Mouse (Mus musculus) MEL (cell line): Measurements from ENCODE around the gene Hgf. TPM values are rescaled to one million over a fixed set of nuclear protein-coding genes. Genes with fewer than 3 reads are reported as not detected.

Experiments
- DNase-seq: peaks from one replicate; pipeline ENCODE4 v3.0.0; 2011; ENCODE audit warnings: low read depth, low spot score
- H3K27ac ChIP-seq: 2 replicates; pipeline ENCODE4 v1.5.1; 2012; ENCODE audit warnings: low read depth, mild to moderate bottlenecking, control low read depth, low read length, moderate library complexity; ENCODE audit not compliant: control insufficient read depth
- H3K27me3 ChIP-seq, 2 experiments: fragments of 150-350 bp in 1 of 2; sonication (generic) in 1 of 2; 2 replicates each; pipeline ENCODE4 v1.6.1; 2012; ENCODE audit warnings: low read length in 2 of 2, mild to moderate bottlenecking in 2 of 2, improper control_type of control experiment in 1 of 2, moderate library complexity in 1 of 2; ENCODE audit not compliant: insufficient read depth in 2 of 2, control insufficient read depth in 1 of 2
- H3K36me3 ChIP-seq, 2 experiments: 2 replicates each; pipeline ENCODE4 v1.6.1; 2012 to 2014; ENCODE audit warnings: low read length in 2 of 2, improper control_type of control experiment in 1 of 2, inconsistent platforms in 1 of 2, mild to moderate bottlenecking in 1 of 2; ENCODE audit not compliant: insufficient read depth in 2 of 2, control insufficient read depth in 1 of 2
- H3K4me1 ChIP-seq, 2 experiments: fragments of 150-350 bp in 1 of 2; sonication (generic) in 1 of 2; 2 replicates each; pipeline ENCODE4 v1.6.1; 2012; ENCODE audit warnings: low read length in 2 of 2, improper control_type of control experiment in 1 of 2, mild to moderate bottlenecking in 1 of 2; ENCODE audit not compliant: insufficient read depth in 2 of 2, control insufficient read depth in 1 of 2
- H3K4me3 ChIP-seq, 2 experiments: fragments of 150-350 bp in 1 of 2; sonication (generic) in 1 of 2; 2 replicates each; pipeline ENCODE4 v1.5.1; 2012; ENCODE audit warnings: low read depth in 2 of 2, low read length in 2 of 2, mild to moderate bottlenecking in 2 of 2, moderate library complexity in 2 of 2, control low read depth in 1 of 2, improper control_type of control experiment in 1 of 2; ENCODE audit not compliant: control insufficient read depth in 1 of 2, insufficient read depth in 1 of 2
- H3K79me2 ChIP-seq: 2 replicates; pipeline ENCODE4 v1.6.1; 2012; ENCODE audit warnings: mild to moderate bottlenecking, low read length, moderate library complexity; ENCODE audit not compliant: control insufficient read depth, poor library complexity, insufficient read depth
- H3K9ac ChIP-seq: 2 replicates; pipeline ENCODE4 v1.6.1; 2012; ENCODE audit warnings: low read depth, mild to moderate bottlenecking, control low read depth, low read length, moderate library complexity; ENCODE audit not compliant: control insufficient read depth, poor library complexity, severe bottlenecking
- H3K9me3 ChIP-seq: fragments of 150-350 bp; sonication (generic); replicated peaks from 2 replicates; pipeline ENCODE4 v1.6.1; 2012; ENCODE audit warnings: mild to moderate bottlenecking, low read length, improper control_type of control experiment, moderate library complexity; ENCODE audit not compliant: insufficient read depth
- BHLHE40 ChIP-seq: IDR thresholded peaks from 2 replicates; pipeline ENCODE4 v1.6.1; 2012; ENCODE audit warnings: low read depth, mild to moderate bottlenecking, inconsistent platforms, low read length, improper control_type of control experiment, borderline replicate concordance
- E2F4 ChIP-seq: IDR thresholded peaks from 2 replicates; pipeline ENCODE4 v1.6.1; 2011; ENCODE audit warnings: low read depth, low read length, improper control_type of control experiment, borderline replicate concordance
- GABPA ChIP-seq: IDR thresholded peaks from 2 replicates; pipeline ENCODE4 v1.6.1; 2012; ENCODE audit warnings: low read depth, mild to moderate bottlenecking, inconsistent platforms, low read length, improper control_type of control experiment, moderate library complexity
- HCFC1 ChIP-seq: IDR thresholded peaks from 2 replicates; pipeline ENCODE4 v1.6.1; 2012; ENCODE audit warnings: low read depth, mild to moderate bottlenecking, inconsistent platforms, low read length, improper control_type of control experiment, moderate library complexity
- JUND ChIP-seq: IDR thresholded peaks from 2 replicates; pipeline ENCODE4 v1.6.1; 2011; ENCODE audit warnings: low read depth, mild to moderate bottlenecking, improper control_type of control experiment, low read length
- MAZ ChIP-seq: IDR thresholded peaks from 2 replicates; pipeline ENCODE4 v1.6.1; 2012; ENCODE audit warnings: low read depth, mild to moderate bottlenecking, inconsistent platforms, low read length, improper control_type of control experiment
- MEF2A ChIP-seq: IDR thresholded peaks from 2 replicates; pipeline ENCODE4 v1.6.1; 2014; ENCODE audit warnings: low read depth, mild to moderate bottlenecking, inconsistent platforms, low read length, improper control_type of control experiment; ENCODE audit not compliant: poor library complexity, insufficient replicate concordance, severe bottlenecking; ENCODE audit errors: extremely low read depth
- MXI1 ChIP-seq: IDR thresholded peaks from 2 replicates; pipeline ENCODE4 v1.6.1; 2011; ENCODE audit warnings: mild to moderate bottlenecking, low read depth, low read length, improper control_type of control experiment
- NRF1 ChIP-seq: IDR thresholded peaks from 2 replicates; pipeline ENCODE4 v1.6.1; 2014; ENCODE audit warnings: low read depth, mild to moderate bottlenecking, inconsistent platforms, low read length, improper control_type of control experiment, moderate library complexity; ENCODE audit not compliant: poor library complexity, insufficient read depth, severe bottlenecking
- POLR2AphosphoS5 ChIP-seq: IDR thresholded peaks from 2 replicates; pipeline ENCODE4 v1.6.1; 2012; ENCODE audit warnings: low read depth, borderline replicate concordance, mild to moderate bottlenecking, inconsistent platforms, low read length, moderate library complexity, mixed read lengths
- RAD21 ChIP-seq: IDR thresholded peaks from 2 replicates; pipeline ENCODE4 v1.6.1; 2011; ENCODE audit warnings: mild to moderate bottlenecking, low read depth, low read length, improper control_type of control experiment
- SMC3 ChIP-seq: IDR thresholded peaks from 2 replicates; pipeline ENCODE4 v1.6.1; 2011; ENCODE audit warnings: low read depth, low read length, improper control_type of control experiment
- TAL1 ChIP-seq: IDR thresholded peaks from 2 replicates; pipeline ENCODE4 v1.6.1; 2012; ENCODE audit warnings: mild to moderate bottlenecking, inconsistent platforms, low read length, moderate library complexity, mixed read lengths
- ZC3H11A ChIP-seq: IDR thresholded peaks from 2 replicates; pipeline ENCODE4 v1.6.1; 2012; ENCODE audit warnings: low read depth, mild to moderate bottlenecking, inconsistent platforms, low read length, improper control_type of control experiment
- ZKSCAN1 ChIP-seq: IDR thresholded peaks from 2 replicates; pipeline ENCODE4 v1.6.1; 2012; ENCODE audit warnings: low read depth, mild to moderate bottlenecking, inconsistent platforms, low read length, improper control_type of control experiment, moderate library complexity
- ZMIZ1 ChIP-seq: IDR thresholded peaks from 2 replicates; pipeline ENCODE4 v1.6.1; 2012; ENCODE audit warnings: low read depth, mild to moderate bottlenecking, inconsistent platforms, low read length, improper control_type of control experiment, moderate library complexity
- polyA plus RNA-seq, 2 experiments: library from polyadenylated mRNA; stranded (reverse) in 1 of 2; unstranded in 1 of 2; fragments of >175 nt in 1 of 2; fragments of >200 nt in 1 of 2; gene quantifications; 2 replicates each; pipeline versions ENCODE4 v1.2.1 to v1.2.4; 2012; ENCODE audit warnings: low replicate concordance in 2 of 2, low read depth in 1 of 2; ENCODE audit not compliant: insufficient read length in 2 of 2, insufficient read depth in 1 of 2, missing spikeins in 1 of 2
- total RNA-seq: library from RNA; depleted of rRNA; stranded (reverse); fragments of 300-350 nt; gene quantifications from 2 replicates; pipeline ENCODE4 v1.2.3, GENCODE M21; 2012

The Hgf gene
- total and polyA plus RNA-seq, 3 experiments, result not detected

DNA sequence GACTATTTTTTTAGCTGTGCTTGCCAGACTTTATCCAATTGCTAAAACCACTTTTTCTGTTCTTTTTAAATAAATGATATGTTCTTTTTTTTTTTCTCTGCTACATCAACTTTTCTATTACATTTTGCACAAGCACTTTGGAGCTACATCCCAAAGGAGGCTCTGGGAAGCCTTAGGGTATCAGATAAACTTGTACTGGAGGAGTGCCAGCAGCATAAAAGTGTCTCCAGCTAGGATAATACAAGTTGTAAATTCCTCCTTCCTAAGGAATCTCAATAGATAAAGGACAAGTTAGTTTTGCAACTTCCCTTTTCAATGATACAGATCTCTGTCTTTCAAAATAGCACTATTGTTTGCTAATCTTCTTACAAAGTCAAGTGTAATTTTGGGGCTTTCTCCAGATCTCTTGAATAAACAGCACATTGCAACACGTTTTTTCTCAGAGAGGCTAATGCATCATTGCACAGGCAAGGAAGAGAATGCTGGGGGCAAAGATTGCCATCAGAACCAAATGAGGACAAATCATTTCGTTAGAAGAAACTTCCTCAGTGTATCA lies 11.7 kb upstream of the Hgf start:
- no peaks in the 10 kb centered on the region for H3K27me3 ChIP-seq
- H3K27ac ChIP-seq, result no peak overlapping the region
- no peak for DNase-seq
- no peak overlapping the region for H3K4me3 ChIP-seq
- no peak for TF ChIP-seq E2F4
- TF ChIP-seq ZC3H11A, result no peak
- no peak for TF ChIP-seq BHLHE40
- TF ChIP-seq JUND, result no peak
- no peak overlapping the region for H3K9ac ChIP-seq
- H3K4me1 ChIP-seq, result peaks cover 0 to 2% of the 10 kb centered on the region in 2 experiments; a peak in 2 of 4 replicates
- no peaks in the 10 kb centered on the region for H3K9me3 ChIP-seq
- H3K79me2 ChIP-seq, result no peaks in the 10 kb centered on the region
- H3K36me3 ChIP-seq, result peaks cover 0 to 2% of the 10 kb centered on the region in 2 experiments; a peak in 1 of 4 replicates

GRCm38 (mm10) chr5:16547490-16547889 lies 5.8 kb upstream of the Hgf start:
- H3K27me3 ChIP-seq, result no peaks in the 10 kb centered on the region
- no peaks in the 10 kb centered on the region for H3K36me3 ChIP-seq
- H3K79me2 ChIP-seq, result no peaks in the 10 kb centered on the region
- no peaks in the 10 kb centered on the region for H3K4me1 ChIP-seq
- H3K9me3 ChIP-seq, result no peaks in the 10 kb centered on the region; the same call in 1 of the 2 replicates
- no peak overlapping the region for H3K4me3 ChIP-seq
- no peak overlapping the region for H3K27ac ChIP-seq
- TF ChIP-seq ZMIZ1, result no peak
- no peak for TF ChIP-seq NRF1
- no peak for TF ChIP-seq HCFC1
- TF ChIP-seq MXI1, result no peak
- TF ChIP-seq SMC3, result no peak
- TF ChIP-seq MEF2A, result no peak
- TF ChIP-seq, all 39 proteins: peak for 0
- H3K9ac ChIP-seq, result no peak overlapping the region
- DNase-seq, result no peak

DNA sequence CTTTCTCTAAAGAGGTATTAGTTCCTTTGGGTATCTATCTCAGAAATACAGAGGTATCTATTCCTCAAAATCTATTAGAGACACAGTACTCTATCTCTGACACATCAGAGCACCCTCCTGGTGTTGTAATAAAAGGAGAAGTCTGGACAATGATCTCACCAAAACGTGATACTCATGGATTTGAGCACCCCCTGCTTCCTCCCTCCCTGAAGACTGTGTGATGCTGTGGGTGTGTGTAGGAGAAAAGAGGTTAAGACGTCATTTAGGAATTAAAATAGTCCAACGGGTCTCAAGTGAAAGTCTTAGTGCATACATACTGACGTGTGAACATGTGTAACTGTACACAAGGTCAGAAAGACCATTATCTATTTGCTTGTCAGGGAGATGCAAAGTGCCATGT lies 648 bp upstream of the Hgf start:
- no peaks in the 10 kb centered on the region; the same call in 1 of the 2 replicates for H3K9me3 ChIP-seq
- no peaks in the 10 kb centered on the region for H3K36me3 ChIP-seq
- no peaks in the 10 kb centered on the region for H3K79me2 ChIP-seq
- H3K27ac ChIP-seq, result no peak overlapping the region
- TF ChIP-seq MXI1 (no peak), JUND (no peak), GABPA (no peak), TAL1 (no peak), HCFC1 (no peak), POLR2AphosphoS5 (no peak), ZKSCAN1 (no peak), RAD21 (no peak), MAZ (no peak)
- H3K4me1 ChIP-seq, result no peaks in the 10 kb centered on the region
- no peak overlapping the region for H3K4me3 ChIP-seq
- H3K9ac ChIP-seq, result no peak overlapping the region
- no peaks in the 10 kb centered on the region for H3K27me3 ChIP-seq
- DNase-seq, result no peak
